Mouse (Mus musculus): ENCODE measurements at regions not wholly inside any gene's neighbourhood (a gene's known extent, or its start where the extent isn't known, plus 50 kb on each side); places are given as distances from the start of the nearest gene placed in this dataset.
A peak's percentile ranks its signal among the peaks of the same experiment; 100 is the strongest.

GRCm38 (mm10) chr15:87353886-87354285 lies 190.2 kb upstream of the Fam19a5 start:
- Histone ChIP-seq H3K27ac (ENCODE audit: low read length) (no peak overlapping the region), H3K27me3 (replicated peaks; ENCODE audit: insufficient read depth, low read length) (no peaks in the 10 kb centered on the region), H3K4me3 (ENCODE audit: low read depth, low read length) (no peak overlapping the region), H3K4me2 (replicated peaks; ENCODE audit: low read depth, low read length) (no peak overlapping the region), H3K4me1 (ENCODE audit: insufficient read depth, low read depth, low read length) (no peaks in the 10 kb centered on the region), H3K9me3 (ENCODE audit: low read length) (no peaks in the 10 kb centered on the region), H3K36me3 (ENCODE audit: insufficient read depth, low read length) (no peaks in the 10 kb centered on the region), H3K9ac (replicated peaks; ENCODE audit: low read depth) (no peak overlapping the region)
- WGBS, result 55% methylated on average over 11 of the region's 11 CpGs
- ATAC-seq (peak; percentile 92), DNase-seq (ENCODE audit: low spot score) (peak; percentile 81)
- TF ChIP-seq EP300 (IDR thresholded peaks at IDR 0.05) (peak; percentile 60; the same call in 1 of the 2 replicates), CTCF (IDR thresholded peaks at IDR 0.05) (no peak)

DNA sequence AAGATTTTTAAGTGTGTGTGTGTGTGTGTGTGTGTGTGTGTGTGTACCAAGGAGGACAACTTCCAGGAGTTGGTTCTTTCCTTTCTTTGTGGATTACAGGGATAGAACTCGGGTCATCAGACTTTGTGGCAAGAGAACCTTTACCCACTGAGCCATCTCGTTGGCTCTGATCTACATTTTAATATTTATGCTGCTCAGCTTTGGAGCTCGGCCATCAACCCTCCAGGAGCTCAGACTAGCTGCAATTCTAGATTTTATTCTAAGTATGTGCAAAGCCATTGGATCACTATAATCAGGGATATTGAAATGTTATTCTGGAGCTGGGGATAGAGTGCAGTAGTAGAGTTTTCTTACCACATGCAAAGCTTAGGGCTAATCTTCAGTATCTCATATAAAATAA lies 183.6 kb upstream of the Fam19a5 start:
- ATAC-seq, result no peak
- H3K4me3 ChIP-seq (ENCODE audit: low read depth, low read length), result no peak overlapping the region
- no peaks in the 10 kb centered on the region for H3K4me1 ChIP-seq (ENCODE audit: insufficient read depth, low read depth, low read length)
- H3K4me2 ChIP-seq (replicated peaks; ENCODE audit: low read depth, low read length), result no peak overlapping the region
- H3K9me3 ChIP-seq (ENCODE audit: low read length), result no peaks in the 10 kb centered on the region
- H3K27me3 ChIP-seq (replicated peaks; ENCODE audit: insufficient read depth, low read length), result no peaks in the 10 kb centered on the region
- DNase-seq (ENCODE audit: low spot score), result no peak
- no peak overlapping the region for H3K27ac ChIP-seq (ENCODE audit: low read length)
- H3K9ac ChIP-seq (replicated peaks; ENCODE audit: low read depth), result no peak overlapping the region
- WGBS, result 56% methylated on average over 3 of the region's 3 CpGs
- H3K36me3 ChIP-seq (ENCODE audit: insufficient read depth, low read length), result no peaks in the 10 kb centered on the region
- TF ChIP-seq CTCF (IDR thresholded peaks at IDR 0.05), result no peak

GRCm38 (mm10) chr15:87365712-87366361 lies 178.3 kb upstream of the Fam19a5 start:
- no peak overlapping the region for H3K9ac ChIP-seq (replicated peaks; ENCODE audit: low read depth)
- no peak overlapping the region for H3K4me3 ChIP-seq (ENCODE audit: low read depth, low read length)
- ATAC-seq (no peak), DNase-seq (ENCODE audit: low spot score) (no peak)
- H3K9me3 ChIP-seq (ENCODE audit: low read length), result no peaks in the 10 kb centered on the region
- H3K36me3 ChIP-seq (ENCODE audit: insufficient read depth, low read length), result no peaks in the 10 kb centered on the region
- H3K4me2 ChIP-seq (replicated peaks; ENCODE audit: low read depth, low read length), result no peak overlapping the region
- no peaks in the 10 kb centered on the region for H3K4me1 ChIP-seq (ENCODE audit: insufficient read depth, low read depth, low read length)
- no peak overlapping the region for H3K27ac ChIP-seq (ENCODE audit: low read length)
- TF ChIP-seq CTCF (IDR thresholded peaks at IDR 0.05), result peak; percentile 56
- no peak for TF ChIP-seq EP300 (IDR thresholded peaks at IDR 0.05)
- 42% methylated on average over 8 of the region's 8 CpGs for WGBS
- no peaks in the 10 kb centered on the region for H3K27me3 ChIP-seq (replicated peaks; ENCODE audit: insufficient read depth, low read length)

DNA sequence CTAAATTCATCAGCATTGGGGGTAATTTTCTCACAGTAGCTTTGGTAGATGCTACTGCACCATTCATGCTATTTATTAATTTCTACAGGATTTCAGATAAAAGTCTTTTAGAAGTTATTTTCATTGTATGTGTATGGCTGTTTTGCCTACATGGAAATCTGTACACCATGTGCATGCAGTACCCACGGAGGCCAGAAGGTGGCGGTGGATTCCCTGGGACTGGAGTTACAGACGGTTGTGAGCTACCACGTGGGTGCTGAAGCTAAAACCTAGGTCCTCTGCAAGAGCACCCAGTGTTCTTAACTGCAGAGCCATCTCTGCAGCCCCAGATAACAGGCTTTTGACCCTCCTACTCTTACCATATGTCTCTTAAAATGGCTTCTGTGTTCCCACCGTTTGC lies 176.7 kb upstream of the Fam19a5 start:
- Histone ChIP-seq H3K27ac (ENCODE audit: low read length) (no peak overlapping the region), H3K27me3 (replicated peaks; ENCODE audit: insufficient read depth, low read length) (no peaks in the 10 kb centered on the region), H3K9ac (replicated peaks; ENCODE audit: low read depth) (no peak overlapping the region), H3K36me3 (ENCODE audit: insufficient read depth, low read length) (no peaks in the 10 kb centered on the region), H3K4me1 (ENCODE audit: insufficient read depth, low read depth, low read length) (no peaks in the 10 kb centered on the region), H3K9me3 (ENCODE audit: low read length) (no peaks in the 10 kb centered on the region), H3K4me3 (ENCODE audit: low read depth, low read length) (no peak overlapping the region), H3K4me2 (replicated peaks; ENCODE audit: low read depth, low read length) (no peak overlapping the region)
- ATAC-seq, result no peak
- no peak for DNase-seq (ENCODE audit: low spot score)
- no peak for TF ChIP-seq EP300 (IDR thresholded peaks at IDR 0.05)
- peak; percentile 46 for TF ChIP-seq CTCF (IDR thresholded peaks at IDR 0.05)
- 36% methylated on average over 5 of the region's 5 CpGs for WGBS

GRCm38 (mm10) chr15:87369381-87369780 lies 174.7 kb upstream of the Fam19a5 start:
- no peak overlapping the region for H3K9ac ChIP-seq (replicated peaks; ENCODE audit: low read depth)
- no peak overlapping the region for H3K4me2 ChIP-seq (replicated peaks; ENCODE audit: low read depth, low read length)
- no peak overlapping the region for H3K4me3 ChIP-seq (ENCODE audit: low read depth, low read length)
- no peaks in the 10 kb centered on the region for H3K36me3 ChIP-seq (ENCODE audit: insufficient read depth, low read length)
- DNase-seq (ENCODE audit: low spot score), result no peak
- no peak overlapping the region for H3K27ac ChIP-seq (ENCODE audit: low read length)
- H3K27me3 ChIP-seq (replicated peaks; ENCODE audit: insufficient read depth, low read length), result no peaks in the 10 kb centered on the region
- no peaks in the 10 kb centered on the region for H3K4me1 ChIP-seq (ENCODE audit: insufficient read depth, low read depth, low read length)
- WGBS, result 79% methylated on average over 3 of the region's 3 CpGs
- H3K9me3 ChIP-seq (ENCODE audit: low read length), result no peaks in the 10 kb centered on the region
- ATAC-seq, result no peak
- TF ChIP-seq EP300 (IDR thresholded peaks at IDR 0.05) (no peak), CTCF (IDR thresholded peaks at IDR 0.05) (no peak)

GRCm38 (mm10) chr15:87369836-87370235 lies 174.3 kb upstream of the Fam19a5 start:
- no peak overlapping the region for H3K27ac ChIP-seq (ENCODE audit: low read length)
- ATAC-seq, result no peak
- WGBS, result 81% methylated on average over 9 of the region's 9 CpGs
- TF ChIP-seq EP300 (IDR thresholded peaks at IDR 0.05), result no peak
- TF ChIP-seq CTCF (IDR thresholded peaks at IDR 0.05), result no peak
- no peak overlapping the region for H3K4me3 ChIP-seq (ENCODE audit: low read depth, low read length)
- no peak for DNase-seq (ENCODE audit: low spot score)
- no peaks in the 10 kb centered on the region for H3K9me3 ChIP-seq (ENCODE audit: low read length)
- no peak overlapping the region for H3K9ac ChIP-seq (replicated peaks; ENCODE audit: low read depth)
- H3K27me3 ChIP-seq (replicated peaks; ENCODE audit: insufficient read depth, low read length), result no peaks in the 10 kb centered on the region
- no peak overlapping the region for H3K4me2 ChIP-seq (replicated peaks; ENCODE audit: low read depth, low read length)
- H3K36me3 ChIP-seq (ENCODE audit: insufficient read depth, low read length), result no peaks in the 10 kb centered on the region
- H3K4me1 ChIP-seq (ENCODE audit: insufficient read depth, low read depth, low read length), result no peaks in the 10 kb centered on the region

DNA sequence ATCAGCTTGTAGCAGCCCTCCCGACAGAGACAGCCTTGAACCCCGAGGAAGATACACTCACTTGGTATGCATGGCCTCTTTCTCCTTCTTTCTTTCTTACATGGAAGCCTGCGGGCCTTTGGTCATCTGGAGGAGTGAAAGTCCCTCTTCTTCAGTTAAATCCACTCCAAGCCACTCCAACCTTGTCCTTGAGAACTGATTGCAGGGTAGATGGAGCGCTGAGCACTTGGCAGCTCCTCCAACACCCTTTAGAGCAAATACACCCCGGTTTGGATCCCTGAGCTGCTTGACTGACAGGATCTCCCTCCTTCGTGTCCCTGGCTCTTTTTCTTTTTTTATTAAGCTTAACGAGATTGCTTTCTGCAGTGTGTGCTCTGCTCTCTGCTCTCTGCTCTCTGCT lies 173.3 kb upstream of the Fam19a5 start:
- 48% methylated on average over 7 of the region's 7 CpGs for WGBS
- DNase-seq (ENCODE audit: low spot score), result no peak

More for the DNA sequence above, 173.3 kb upstream of the Fam19a5 start:
- H3K36me3 ChIP-seq (ENCODE audit: insufficient read depth, low read length), result no peaks in the 10 kb centered on the region
- H3K9ac ChIP-seq (replicated peaks; ENCODE audit: low read depth), result no peak overlapping the region
- H3K4me1 ChIP-seq (ENCODE audit: insufficient read depth, low read depth, low read length), result no peaks in the 10 kb centered on the region
- H3K9me3 ChIP-seq (ENCODE audit: low read length), result no peaks in the 10 kb centered on the region
- no peak overlapping the region for H3K4me2 ChIP-seq (replicated peaks; ENCODE audit: low read depth, low read length)
- TF ChIP-seq CTCF (IDR thresholded peaks at IDR 0.05) (no peak), EP300 (IDR thresholded peaks at IDR 0.05) (no peak)
- no peaks in the 10 kb centered on the region for H3K27me3 ChIP-seq (replicated peaks; ENCODE audit: insufficient read depth, low read length)
- ATAC-seq, result peak; percentile 49; the same call in 1 of the 2 replicates
- H3K4me3 ChIP-seq (ENCODE audit: low read depth, low read length), result no peak overlapping the region
- H3K27ac ChIP-seq (ENCODE audit: low read length), result no peak overlapping the region

Measured in lung, postnatal 0 days (tissue).